Mouse (Mus musculus) urinary bladder, postnatal 14 days (tissue): ENCODE measurements around the gene Strn3.
"Not testable (repeated sequence)": the region's sequence is repeated elsewhere in the genome, so short reads cannot be mapped to it uniquely, and the experiment has no call there.

Source experiments
- DNase-seq: peaks from one replicate; pipeline ENCODE4 v3.0.0; 2021; ENCODE audit warnings: low spot score

Strn3 gene

GRCm38 (mm10) chr12:51612361-51612760 is 79.3 kb downstream of the Strn3 start:
- DNase-seq: no peak

GRCm38 (mm10) chr12:51606138-51606537 is 85.6 kb downstream of the Strn3 start:
- DNase-seq: no peak

- DNase-seq: no peak
Observed at GRCm38 (mm10) chr12:51603306-51603705, 88.4 kb downstream of the Strn3 start.

GRCm38 (mm10) chr12:51594030-51594470 is 97.6 kb downstream of the Strn3 start:
- DNase-seq: no peak

- DNase-seq: peak; percentile 7
Observed at GRCm38 (mm10) chr12:51593229-51594029, 98.3 kb downstream of the Strn3 start, which contains the start of gene Coch. Gene Coch (plus strand): TSS chr12:51593341.

- no peak for DNase-seq
Observed at GRCm38 (mm10) chr12:51592888-51593228, 98.8 kb downstream of the Strn3 start.

DNA sequence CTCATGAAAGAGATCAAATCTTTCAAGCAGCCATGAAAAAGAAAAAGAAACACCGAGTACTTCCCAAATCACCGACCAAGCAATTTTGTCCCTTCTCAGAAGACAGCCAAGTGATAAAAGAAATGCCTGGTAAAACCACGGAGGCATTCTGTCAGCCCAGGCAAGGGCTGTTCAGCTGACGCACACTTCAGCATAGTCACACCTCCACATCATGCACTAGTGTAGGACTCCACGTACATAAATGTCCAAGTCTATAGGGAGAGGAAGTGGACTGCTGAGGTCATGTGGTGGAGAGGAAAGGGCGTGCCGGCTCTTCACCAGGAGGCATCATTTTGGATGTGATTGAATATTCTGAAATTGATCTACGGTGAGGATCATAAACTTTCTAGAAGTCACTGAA is 99.8 kb downstream of the Strn3 start:
- DNase-seq: no peak

DNA sequence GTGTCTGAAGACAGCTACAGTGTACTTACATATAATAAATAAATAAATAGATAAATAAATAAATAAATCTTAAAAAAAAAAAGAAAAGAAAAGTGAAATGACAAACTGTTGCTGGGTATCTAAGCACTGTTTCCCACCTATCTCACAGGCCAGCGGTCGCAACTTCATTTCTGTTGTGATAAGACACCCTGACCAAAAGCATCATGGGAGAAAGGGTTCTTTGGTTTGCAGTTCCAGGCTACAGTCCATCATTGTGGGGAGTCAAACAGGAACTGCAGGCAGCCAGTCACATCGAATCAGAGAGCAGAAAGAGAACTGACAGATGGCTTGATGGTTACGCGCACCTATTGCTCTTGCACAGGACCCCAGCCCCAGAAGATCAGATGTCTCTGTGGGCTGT is 102.4 kb downstream of the Strn3 start:
- no peak for DNase-seq

DNA sequence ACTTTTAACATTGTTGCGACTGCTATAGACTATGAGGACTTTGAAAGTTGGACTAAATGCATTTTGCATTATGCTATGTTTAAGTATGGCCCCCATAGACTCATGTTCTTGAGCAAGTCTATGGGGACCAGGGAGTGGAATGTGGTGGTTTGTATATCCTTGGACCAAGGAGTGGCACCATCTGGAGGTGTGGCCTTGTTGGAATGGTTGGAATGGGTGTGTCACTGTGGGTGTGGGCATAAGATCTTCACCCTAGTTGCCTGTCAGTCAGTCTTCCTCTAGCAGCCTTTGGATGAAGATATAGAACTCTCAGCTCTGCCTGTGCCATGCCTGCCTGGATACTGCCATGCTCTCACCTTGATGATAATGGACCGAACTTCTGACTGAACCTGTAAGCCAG is 113.9 kb downstream of the Strn3 start:
- not testable (repeated sequence) for DNase-seq

DNA sequence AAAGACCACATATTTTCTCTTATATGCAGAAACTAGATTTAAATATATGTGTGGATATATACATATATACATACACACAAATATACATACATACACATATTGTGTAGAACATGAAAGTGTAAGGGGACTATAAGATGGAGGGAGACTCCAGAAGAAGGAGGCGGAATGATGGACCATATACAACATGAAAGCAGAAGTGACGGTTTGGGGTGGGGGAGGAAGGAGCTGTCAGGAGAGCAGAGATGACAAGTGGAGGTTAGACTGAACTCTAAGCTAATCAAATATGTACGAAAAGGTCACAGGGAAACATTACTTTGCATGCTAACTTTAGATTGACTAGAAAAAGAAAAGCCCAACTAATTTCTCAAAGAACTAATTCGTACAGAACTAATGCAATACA is 119.0 kb downstream of the Strn3 start:
- no peak for DNase-seq

DNA sequence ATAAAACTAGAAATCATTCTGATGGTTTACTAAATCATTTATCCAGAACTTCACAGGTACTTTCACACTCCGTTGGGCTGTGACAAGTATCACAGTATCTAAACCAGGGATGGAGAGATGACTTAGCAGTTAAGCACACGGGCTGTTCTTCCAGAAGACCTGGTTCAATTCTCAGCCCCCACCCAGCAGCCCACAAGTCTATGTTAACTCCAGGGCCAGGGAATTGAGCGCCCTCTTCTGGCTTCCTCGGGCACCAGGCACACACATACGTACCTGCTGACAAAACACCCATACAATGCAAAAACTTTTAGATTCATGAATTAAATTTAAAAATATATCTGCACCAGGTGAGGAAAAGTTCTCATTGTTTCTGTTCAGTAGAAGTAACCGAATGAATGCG is 121.8 kb downstream of the Strn3 start:
- no peak for DNase-seq

DNA sequence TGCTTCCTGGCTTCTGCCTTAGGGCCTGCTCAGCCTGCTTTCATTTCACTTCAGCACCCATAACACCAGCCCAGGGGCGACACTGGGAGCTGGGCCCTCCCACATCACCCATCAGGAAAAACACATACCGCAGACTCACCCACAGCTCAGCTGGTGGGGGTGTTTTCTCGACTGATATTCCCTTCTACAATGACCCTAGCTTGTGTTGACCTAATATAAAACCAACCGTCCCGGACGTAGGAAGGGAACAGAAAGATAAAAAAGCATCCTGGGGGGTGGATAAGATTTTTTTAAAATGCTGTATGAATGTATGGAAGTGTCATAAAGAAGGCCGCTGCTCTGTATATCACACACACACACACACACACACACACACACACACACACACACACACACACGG is 122.2 kb downstream of the Strn3 start:
- no peak for DNase-seq

DNA sequence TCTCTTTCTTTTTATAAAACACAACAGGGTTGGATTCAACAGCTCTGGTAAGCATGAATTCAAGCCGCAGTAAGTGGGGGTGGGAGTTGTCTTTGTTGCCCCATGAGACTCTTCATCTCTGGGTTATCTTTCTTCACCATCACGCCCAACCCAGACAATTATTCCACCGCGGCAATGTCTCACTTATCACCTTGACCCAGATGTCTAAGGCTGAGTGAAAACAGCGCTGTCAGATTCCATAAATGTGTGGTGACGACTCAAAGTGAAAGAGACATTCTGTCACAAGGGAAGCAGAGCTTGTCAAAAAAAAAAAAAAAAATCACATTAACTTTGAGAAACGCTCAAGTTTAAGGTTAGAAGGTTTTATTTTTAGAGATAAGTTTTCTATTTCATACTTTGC is 124.5 kb downstream of the Strn3 start:
- DNase-seq: no peak

- DNase-seq: no peak
Observed at GRCm38 (mm10) chr12:51561416-51561815, 130.3 kb downstream of the Strn3 start.
